Mouse (Mus musculus) E14TG2a.4 (cell line): Measurements from ENCODE around the gene Cdc37.

Experiments
- CTCF ChIP-seq: conservative IDR thresholded peaks from 2 replicates; pipeline ENCODE4 v1.5.1; 2014; ENCODE audit warnings: low read length
- NANOG ChIP-seq: IDR thresholded peaks from 2 replicates; pipeline ENCODE4 v1.6.1; 2014; ENCODE audit warnings: borderline replicate concordance, low read length, mixed read lengths
- POU5F1 ChIP-seq: IDR thresholded peaks from 2 replicates; pipeline ENCODE4 v1.6.1; 2014; ENCODE audit warnings: low read length, borderline replicate concordance

DNA sequence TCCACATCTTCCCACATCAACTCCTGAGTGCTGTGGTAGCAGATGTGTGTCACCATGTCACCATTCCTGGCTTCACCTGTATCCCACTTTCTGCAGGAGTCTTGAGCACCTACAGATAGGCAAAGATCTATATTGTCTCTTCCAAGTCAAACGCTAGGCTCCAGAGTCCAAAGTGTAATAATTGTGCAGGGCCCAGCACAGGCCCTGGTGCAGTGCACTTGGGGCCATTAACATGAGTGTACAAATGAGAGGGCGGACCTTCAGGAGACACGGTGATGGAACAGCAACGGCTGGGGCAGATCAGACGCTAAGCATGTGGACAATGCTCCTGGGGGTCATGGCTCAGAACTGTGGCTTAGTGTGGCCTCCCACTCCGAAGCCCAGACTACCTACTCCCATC, 36.0 kb downstream of the Cdc37 start:
- TF ChIP-seq CTCF: no peak
- no peak for TF ChIP-seq NANOG
- no peak for TF ChIP-seq POU5F1
